Mouse (Mus musculus) kidney, adult 9 months (tissue): ENCODE results near the gene Zfp750.

ENCODE experiments used
- DNase-seq: peaks from one replicate; pipeline ENCODE4 v3.0.0; 2022

Gene Zfp750

GRCm38 (mm10) chr11:121467408-121467807 lies 51.7 kb downstream of the Zfp750 start:
- DNase-seq = no peak
